Comparison of ENCODE assay signal across 8 mouse cellular contexts in genomic region chr1:152767749-152768488, GRCm38 (mm10). TPM values are rescaled to one million over a fixed set of nuclear protein-coding genes. Genes with fewer than 3 reads are reported as not detected.
DNase-seq lines count a peak whose midpoint lies in the region; ATAC-seq and TF ChIP-seq lines count a peak whose summit lies in the region.

No protein-coding gene starts in this region.

- no peak overlapping the region for H3K9ac ChIP-seq in ES-E14 (ENCODE audit: insufficient read depth, low read depth, low read length, poor library complexity, severe bottlenecking)
- peak overlapping the region; percentile 86; the same call in 1 of the 2 replicates for H3K9ac ChIP-seq in forebrain, embryonic 15.5 days (replicated peaks)
- no peak overlapping the region for H3K9ac ChIP-seq in liver, embryonic 16.5 days (ENCODE audit: low read depth, low read length)
- peak overlapping the region; percentile 93; the same call in 1 of the 2 replicates for H3K9ac ChIP-seq in neural tube, embryonic 12.5 days

- peak overlapping the region; percentile 55 for H3K4me2 ChIP-seq in forebrain, embryonic 15.5 days (replicated peaks)
- H3K4me2 ChIP-seq in liver, embryonic 16.5 days (ENCODE audit: low read depth, low read length), result peak overlapping the region; percentile 95
- H3K4me2 ChIP-seq in neural tube, embryonic 12.5 days (replicated peaks), result peak overlapping the region; percentile 93

- peak overlapping the region in 1 of 2 experiments; percentile 91; a peak in 2 of 4 replicates for H3K4me3 ChIP-seq in ES-E14 (ENCODE audit: insufficient read depth in 1 of 2, low read depth in 1 of 2, low read length in 2 of 2, poor library complexity in 1 of 2, severe bottlenecking in 1 of 2)
- H3K4me3 ChIP-seq in forebrain, embryonic 15.5 days, result peak overlapping the region; percentile 80
- H3K4me3 ChIP-seq in liver, embryonic 16.5 days (ENCODE audit: low read depth, low read length), result peak overlapping the region; percentile 37; the same call in 1 of the 2 replicates
- peak overlapping the region; percentile 95 for H3K4me3 ChIP-seq in neural tube, embryonic 12.5 days

- peak; percentile 82 for DNase-seq in ES-E14 (ENCODE audit: low read depth, low spot score)
- peak; percentile 89 to 90 for DNase-seq in cerebellum, adult 18-20 months
- peak; percentile 80 to 88 for DNase-seq in heart, postnatal 14 days
- peak; percentile 68 for DNase-seq in large intestine, adult 2 months (ENCODE audit: low read depth, low spot score)
- DNase-seq in testis, postnatal 10 days (ENCODE audit: low spot score), result peak; percentile 87

- no peaks in the 10 kb centered on the region for H3K27me3 ChIP-seq in forebrain, embryonic 15.5 days
- H3K27me3 ChIP-seq in liver, embryonic 16.5 days (ENCODE audit: control insufficient read depth, insufficient read depth, low read depth, low read length), result peaks cover 13% of the 10 kb centered on the region
- H3K27me3 ChIP-seq in neural tube, embryonic 12.5 days (replicated peaks), result no peaks in the 10 kb centered on the region

- peaks cover 0 to 2% of the 10 kb centered on the region in 2 experiments; a peak in 1 of 4 replicates for H3K4me1 ChIP-seq in ES-E14 (ENCODE audit: control insufficient read depth in 2 of 2, insufficient read depth in 2 of 2, low read length in 2 of 2, poor library complexity in 1 of 2)
- H3K4me1 ChIP-seq in forebrain, embryonic 15.5 days, result peaks cover 28% of the 10 kb centered on the region
- peaks cover 7% of the 10 kb centered on the region for H3K4me1 ChIP-seq in liver, embryonic 16.5 days (ENCODE audit: control insufficient read depth, low read depth, low read length)
- peaks cover 6% of the 10 kb centered on the region for H3K4me1 ChIP-seq in neural tube, embryonic 12.5 days

- in situ Hi-C loops in ES-E14 (cut with MboI; ENCODE audit: low sequenced_read_pairs in 2 of 2, unreplicated experiment in 2 of 2), result no loop called here

- no peak overlapping the region for H3K27ac ChIP-seq in ES-E14 (ENCODE audit: insufficient read depth, low read depth, low read length, poor library complexity, severe bottlenecking)
- 0 out of 2 replicates have a peak overlapping the region, but pooled peaks have one; percentile 84 for H3K27ac ChIP-seq in forebrain, embryonic 15.5 days (replicated peaks)
- 0 out of 2 replicates have a peak overlapping the region, but pooled peaks have one; percentile 48 for H3K27ac ChIP-seq in liver, embryonic 16.5 days (ENCODE audit: low read length)
- no peak overlapping the region for H3K27ac ChIP-seq in neural tube, embryonic 12.5 days

- ATAC-seq in forebrain, embryonic 15.5 days (replicated peaks), result no peak; the same call in 1 of the 2 replicates
- ATAC-seq in liver, embryonic 16.5 days (ENCODE audit: low read depth), result peak; percentile 56
- ATAC-seq in neural tube, embryonic 12.5 days (ENCODE audit: low FRiP score, low read depth), result no peak

- no peaks in the 10 kb centered on the region for H3K9me3 ChIP-seq in ES-E14 (ENCODE audit: control insufficient read depth, insufficient read depth, low read depth, low read length)
- no peaks in the 10 kb centered on the region for H3K9me3 ChIP-seq in forebrain, embryonic 15.5 days
- H3K9me3 ChIP-seq in liver, embryonic 16.5 days (replicated peaks; ENCODE audit: control insufficient read depth, low read length), result no peaks in the 10 kb centered on the region
- no peaks in the 10 kb centered on the region for H3K9me3 ChIP-seq in neural tube, embryonic 12.5 days

- WGBS in forebrain, embryonic 15.5 days, result 5% methylated on average over 5 of the region's 5 CpGs
- 1% methylated on average over 5 of the region's 5 CpGs for WGBS in large intestine, adult 2 months
- WGBS in liver, embryonic 16.5 days (ENCODE audit: insufficient replicate concordance), result 2% methylated on average over 5 of the region's 5 CpGs
- 9% methylated on average over 5 of the region's 5 CpGs for WGBS in neural tube, embryonic 12.5 days

- intact Hi-C loops in heart, postnatal 14 days (cut with DNase I), result loop anchor here (2.0 to 5.0 kb wide), 2 partner anchors 135 to 246 kb away; partner anchors contain the start of gene Smg7

- peaks cover 10% of the 10 kb centered on the region for H3K36me3 ChIP-seq in ES-E14 (ENCODE audit: control insufficient read depth, insufficient read depth, low read length, poor library complexity, severe bottlenecking)
- H3K36me3 ChIP-seq in forebrain, embryonic 15.5 days, result peaks cover 30% of the 10 kb centered on the region
- peaks cover 17% of the 10 kb centered on the region for H3K36me3 ChIP-seq in liver, embryonic 16.5 days (ENCODE audit: control insufficient read depth, insufficient read depth)
- H3K36me3 ChIP-seq in neural tube, embryonic 12.5 days, result peaks cover 23% of the 10 kb centered on the region

TF ChIP-seq in ES-E14, 5 proteins besides CTCF, POLR2A, EP300 and RAD21:
- TF ChIP-seq ZNF384 (IDR thresholded peaks at IDR 0.05; ENCODE audit: low read depth, low read length) (peak; percentile 50; the same call in 1 of the 2 replicates), HCFC1 (IDR thresholded peaks at IDR 0.05; ENCODE audit: borderline replicate concordance, insufficient read depth, low read length) (no peak)
TF ChIP-seq in ES-E14: peak in this region for 1.

RNA-seq across cellular contexts. Expression of gene Arpc5, which starts 1.6 kb away (rescaled TPM):
- 61.0 and 95.0 TPM in 2 replicates for total RNA-seq in ES-E14 (2012; rRNA removed)
- polyA plus RNA-seq in forebrain, embryonic 15.5 days (2015; fragmentation: Nextera tagmentation; extraction: Ambion mirVana), result 377 and 388 TPM in 2 replicates
- total RNA-seq in heart, postnatal 14 days (2021), result 10 to 100 TPM; 53.0 to 57.9 TPM
- polyA plus RNA-seq in large intestine, adult 2 months (2012; rRNA removed), result 107 and 144 TPM in 2 replicates
- 131 and 133 TPM in 2 replicates for polyA plus RNA-seq in liver, embryonic 16.5 days (2015; fragmentation: Nextera tagmentation; extraction: Ambion mirVana)
- polyA plus RNA-seq in neural tube, embryonic 12.5 days (2016; fragmentation: Nextera tagmentation; extraction: Ambion mirVana), result 294 and 320 TPM in 2 replicates

RNA-seq across cellular contexts. Expression of gene Rgl1, which starts 1.8 kb away (rescaled TPM):
- total RNA-seq in ES-E14 (2012; rRNA removed), result 1.2 and 1.3 TPM in 2 replicates
- 21.2 and 22.8 TPM in 2 replicates for polyA plus RNA-seq in forebrain, embryonic 15.5 days (2015; fragmentation: Nextera tagmentation; extraction: Ambion mirVana)
- 10 to 100 TPM; 51.7 to 51.8 TPM for total RNA-seq in heart, postnatal 14 days (2021)
- 4.2 and 6.3 TPM in 2 replicates for polyA plus RNA-seq in large intestine, adult 2 months (2012; rRNA removed)
- 12.9 and 14.2 TPM in 2 replicates for polyA plus RNA-seq in liver, embryonic 16.5 days (2015; fragmentation: Nextera tagmentation; extraction: Ambion mirVana)
- 22.7 and 24.8 TPM in 2 replicates for polyA plus RNA-seq in neural tube, embryonic 12.5 days (2016; fragmentation: Nextera tagmentation; extraction: Ambion mirVana)

RNA-seq across cellular contexts. Expression of gene Apobec4, which starts 17.6 kb away (rescaled TPM):
- total RNA-seq in ES-E14 (2012; rRNA removed), result not detected in 2 replicates
- 0.27 TPM in 1 of 2 replicates, not detected in the other for polyA plus RNA-seq in forebrain, embryonic 15.5 days (2015; fragmentation: Nextera tagmentation; extraction: Ambion mirVana)
- total RNA-seq in heart, postnatal 14 days (2021), result not detected
- polyA plus RNA-seq in large intestine, adult 2 months (2012; rRNA removed), result not detected in 2 replicates
- not detected in 2 replicates for polyA plus RNA-seq in liver, embryonic 16.5 days (2015; fragmentation: Nextera tagmentation; extraction: Ambion mirVana)
- polyA plus RNA-seq in neural tube, embryonic 12.5 days (2016; fragmentation: Nextera tagmentation; extraction: Ambion mirVana), result not detected in 2 replicates

RNA-seq across cellular contexts. Expression of gene Ncf2, which starts 32.1 kb away (rescaled TPM):
- 2.7 and 5.4 TPM in 2 replicates for total RNA-seq in ES-E14 (2012; rRNA removed)
- polyA plus RNA-seq in forebrain, embryonic 15.5 days (2015; fragmentation: Nextera tagmentation; extraction: Ambion mirVana), result 2.0 and 2.3 TPM in 2 replicates
- total RNA-seq in heart, postnatal 14 days (2021), result 1 to 10 TPM; 3.9 to 5.1 TPM
- polyA plus RNA-seq in large intestine, adult 2 months (2012; rRNA removed), result 11.2 and 11.8 TPM in 2 replicates
- polyA plus RNA-seq in liver, embryonic 16.5 days (2015; fragmentation: Nextera tagmentation; extraction: Ambion mirVana), result 11.9 and 13.1 TPM in 2 replicates
- 3.0 and 4.0 TPM in 2 replicates for polyA plus RNA-seq in neural tube, embryonic 12.5 days (2016; fragmentation: Nextera tagmentation; extraction: Ambion mirVana)

Comparison
In these comparisons a context has a peak if more than half of its experiments do, and no peak if none do; other contexts are left out.
1. H3K27ac ChIP-seq: peak in forebrain, embryonic 15.5 days (single experiment) and liver, embryonic 16.5 days (single experiment); none in ES-E14 (single experiment) and neural tube, embryonic 12.5 days (single experiment).
2. H3K9ac ChIP-seq: peak in forebrain, embryonic 15.5 days (single experiment) and neural tube, embryonic 12.5 days (single experiment); none in ES-E14 (single experiment) and liver, embryonic 16.5 days (single experiment).
3. Peak in every context shown above with its lines, with median percentiles within 50 percentile points of each other: DNase-seq and H3K4me2 ChIP-seq.